Mouse (Mus musculus): Measurements from ENCODE around the gene Tceanc.

The Tceanc gene

DNA sequence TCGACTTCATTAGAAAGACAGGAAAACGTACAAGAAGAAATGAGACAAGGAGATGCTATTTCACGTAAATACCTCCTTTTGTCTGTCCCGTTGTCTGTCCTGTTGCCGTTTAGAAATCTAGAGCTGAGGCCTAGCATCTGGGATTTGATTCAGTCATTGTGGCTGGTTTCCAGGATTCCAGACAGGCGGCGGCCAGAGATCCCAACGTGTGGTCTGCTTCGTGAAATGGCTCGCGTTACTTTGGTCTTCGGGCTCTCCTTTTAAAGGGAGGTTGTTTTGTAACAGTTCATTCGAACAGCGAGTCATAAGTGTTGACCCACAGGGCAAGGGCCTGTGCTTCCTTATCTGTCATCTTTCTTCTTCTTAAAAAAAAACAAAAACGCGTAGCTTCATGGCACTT is at the start of gene Tceanc:
Gene Tceanc, minus strand, starts transcription at position 223 of the 400 bp plus-strand sequence.
- DNase-seq (ENCODE audit: low spot score) = no peak

DNA sequence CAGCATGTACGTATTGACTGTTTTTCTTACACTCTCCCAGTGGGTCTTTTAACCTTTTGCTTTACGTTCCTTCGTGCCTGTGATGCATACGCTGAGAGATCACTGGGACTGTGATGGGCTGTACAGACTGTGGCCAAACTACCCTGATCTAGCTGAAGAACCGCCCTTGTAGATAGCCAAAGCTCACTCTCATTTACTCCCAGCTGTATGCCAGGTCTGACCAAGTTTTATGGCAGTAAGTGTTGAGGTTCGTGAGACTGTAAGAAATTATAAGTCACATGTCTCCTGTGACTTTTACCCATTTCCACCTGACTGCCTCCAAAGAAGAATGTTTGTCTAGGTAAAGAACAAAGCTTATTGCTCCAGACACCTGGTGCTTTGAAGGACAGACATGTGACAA is 47.6 kb upstream of the Tceanc start:
- no peak for DNase-seq (ENCODE audit: low spot score)

- no peak for DNase-seq (ENCODE audit: low spot score)
These were observed 47.0 kb upstream of the Tceanc start for GRCm38 (mm10) chrX:166565401-166565800.

GRCm38 (mm10) chrX:166564900-166565299 is 46.5 kb upstream of the Tceanc start:
- no peak for DNase-seq (ENCODE audit: low spot score)

DNA sequence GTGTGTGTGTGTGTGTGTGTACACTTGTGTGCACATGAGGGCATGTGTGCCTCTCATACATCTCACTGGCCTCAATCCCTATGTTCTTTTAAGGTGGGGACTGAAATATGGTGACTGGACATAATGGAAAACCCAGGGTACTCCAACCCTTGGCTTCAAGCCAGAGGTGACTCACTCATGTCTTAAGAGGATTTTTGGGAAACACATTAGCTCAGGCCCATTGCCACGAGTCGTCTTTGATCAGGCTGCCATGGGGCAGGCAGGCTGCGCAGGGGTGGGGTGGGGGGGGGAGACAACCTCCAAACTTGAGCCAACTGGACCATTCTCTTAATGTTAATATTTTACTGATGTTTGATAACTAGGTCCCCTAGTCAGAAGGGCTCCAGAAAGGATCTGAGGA is 41.0 kb upstream of the Tceanc start:
- DNase-seq (ENCODE audit: low spot score) = no peak

DNA sequence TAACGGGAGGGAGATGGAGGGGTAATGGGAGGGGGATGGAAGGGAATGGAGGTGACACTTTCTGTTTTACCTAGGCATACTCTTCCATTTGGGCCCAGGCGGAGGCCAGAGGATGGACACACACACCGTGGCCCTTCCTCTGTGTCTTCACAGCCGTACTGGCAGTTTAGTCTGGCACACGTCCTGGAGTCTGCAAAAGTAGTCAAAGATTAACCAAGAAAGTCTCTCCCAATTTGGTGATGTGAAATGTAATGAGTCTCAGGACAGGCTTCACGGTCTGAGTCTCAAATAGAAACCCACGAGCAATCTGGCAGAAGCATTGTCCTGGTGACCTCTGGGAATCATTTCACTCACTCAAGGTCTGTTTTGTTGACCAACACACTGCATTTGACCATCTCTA is 34.0 kb upstream of the Tceanc start:
- no peak for DNase-seq (ENCODE audit: low spot score)

DNA sequence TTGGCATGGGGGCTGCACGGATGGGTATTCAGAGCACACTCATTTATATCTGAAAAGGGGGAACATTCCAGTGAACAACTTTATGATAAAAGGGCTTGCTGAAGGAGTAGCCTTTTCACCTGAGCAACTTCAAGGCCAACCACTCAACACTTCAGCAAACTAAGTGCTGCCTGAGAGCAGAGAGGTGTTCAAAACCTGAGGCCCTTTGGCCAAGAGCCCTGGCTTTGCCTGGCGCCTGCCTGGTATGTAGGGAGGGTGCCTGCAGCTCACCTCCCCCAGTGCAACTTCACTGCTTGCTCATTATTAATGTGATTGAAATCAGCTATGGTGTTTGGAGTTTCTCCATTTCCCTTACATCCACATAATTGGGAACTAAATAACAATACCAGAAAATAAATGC is 28.1 kb upstream of the Tceanc start:
- no peak for DNase-seq (ENCODE audit: low spot score)

- DNase-seq (ENCODE audit: low spot score) = no peak
These were observed 16.8 kb upstream of the Tceanc start for GRCm38 (mm10) chrX:166535138-166535537.

DNA sequence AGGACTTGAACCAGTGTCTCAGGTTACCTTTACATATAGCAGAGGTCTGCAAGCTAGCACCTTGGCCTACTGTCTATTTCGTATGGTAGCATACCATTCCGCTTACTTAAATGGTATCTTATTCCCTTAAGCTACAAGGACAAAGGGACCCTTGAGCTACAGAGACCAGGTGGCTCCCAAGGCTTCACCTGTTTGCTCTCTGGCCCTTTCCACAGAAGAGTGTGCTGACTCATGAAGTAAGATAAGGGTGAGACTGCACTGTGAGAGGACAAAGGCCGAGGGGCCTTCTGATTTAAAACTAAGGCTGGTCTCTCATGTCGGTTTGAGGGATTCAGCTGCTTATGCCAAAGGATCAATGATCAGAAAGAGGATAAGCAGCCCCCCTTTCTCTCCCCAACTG is 15.1 kb upstream of the Tceanc start:
- no peak for DNase-seq (ENCODE audit: low spot score)

GRCm38 (mm10) chrX:166531671-166532070 is 13.3 kb upstream of the Tceanc start:
- DNase-seq (ENCODE audit: low spot score) = no peak

DNA sequence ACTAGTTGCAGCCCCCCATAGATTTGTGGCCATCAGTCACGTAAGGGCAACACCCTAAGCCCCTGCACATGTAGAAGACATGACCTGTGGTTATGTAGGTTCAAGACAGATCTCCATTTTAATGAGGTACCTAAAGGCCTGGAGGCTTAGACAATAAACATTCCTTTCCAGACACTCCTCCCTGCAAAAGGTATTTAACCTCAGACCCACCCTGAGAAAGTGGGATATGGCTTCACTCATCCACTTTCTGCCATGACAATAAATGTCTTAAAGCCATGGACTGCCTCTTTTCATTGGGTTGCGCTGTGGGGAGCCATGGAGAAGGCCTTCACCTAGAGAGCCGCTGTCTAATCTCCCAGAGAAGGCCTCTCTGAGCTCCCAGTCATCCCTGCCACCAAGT is 9.8 kb upstream of the Tceanc start:
- no peak for DNase-seq (ENCODE audit: low spot score)

GRCm38 (mm10) chrX:166525637-166526315 is 7.4 kb upstream of the Tceanc start:
- no peak for DNase-seq (ENCODE audit: low spot score)

GRCm38 (mm10) chrX:166520782-166521181 is 2.4 kb upstream of the Tceanc start:
- no peak for DNase-seq (ENCODE audit: low spot score)

DNA sequence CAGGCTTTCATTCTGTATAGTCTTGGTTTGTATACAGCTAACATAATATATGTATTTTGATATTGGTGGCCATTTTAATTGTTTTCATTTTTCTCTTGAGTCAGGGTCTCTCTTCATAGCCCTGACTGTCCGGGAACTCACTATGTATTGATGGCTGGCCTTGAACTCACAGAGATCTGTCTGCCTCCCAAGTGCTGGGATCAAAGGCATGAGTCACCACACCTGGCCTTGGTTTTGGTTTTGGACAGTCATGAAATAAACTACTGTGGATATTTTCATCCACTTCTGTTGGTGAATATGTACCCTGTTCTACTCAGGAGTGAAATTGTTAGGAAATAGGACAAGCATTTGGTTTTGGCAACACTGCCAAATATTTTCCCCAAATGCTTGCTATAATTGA is 1.7 kb downstream of the Tceanc start:
- no peak for DNase-seq (ENCODE audit: low spot score)

- DNase-seq (ENCODE audit: low spot score) = no peak
These were observed 2.4 kb downstream of the Tceanc start for GRCm38 (mm10) chrX:166515923-166516322.

GRCm38 (mm10) chrX:166514035-166514434 is 4.3 kb downstream of the Tceanc start:
- peak; percentile 2 for DNase-seq (ENCODE audit: low spot score)

DNA sequence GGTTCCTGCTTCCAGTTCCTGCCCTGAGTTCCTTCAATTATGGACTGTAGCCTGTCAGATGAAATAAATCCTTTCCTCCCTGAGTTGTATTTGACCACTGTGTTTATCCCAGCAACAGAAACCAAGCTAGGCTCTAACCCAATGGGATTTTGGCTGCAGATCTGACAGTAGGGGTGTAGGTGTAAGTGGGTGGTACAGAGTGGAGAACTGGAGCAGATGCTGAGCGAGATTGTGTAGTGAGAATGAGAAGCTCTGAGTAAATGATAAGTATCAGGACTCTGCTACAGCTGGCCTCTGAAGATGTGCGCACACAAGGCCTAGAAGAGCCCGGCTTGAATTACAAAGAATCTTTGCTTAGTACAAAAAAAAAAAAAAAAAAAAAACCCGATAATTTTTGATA is 6.3 kb downstream of the Tceanc start:
- DNase-seq (ENCODE audit: low spot score) = no peak

- DNase-seq (ENCODE audit: low spot score) = no peak
These were observed 7.3 kb downstream of the Tceanc start for GRCm38 (mm10) chrX:166511107-166511506.

GRCm38 (mm10) chrX:166509761-166510738 is 8.3 kb downstream of the Tceanc start:
- DNase-seq (ENCODE audit: low spot score) = peak; percentile 84

DNA sequence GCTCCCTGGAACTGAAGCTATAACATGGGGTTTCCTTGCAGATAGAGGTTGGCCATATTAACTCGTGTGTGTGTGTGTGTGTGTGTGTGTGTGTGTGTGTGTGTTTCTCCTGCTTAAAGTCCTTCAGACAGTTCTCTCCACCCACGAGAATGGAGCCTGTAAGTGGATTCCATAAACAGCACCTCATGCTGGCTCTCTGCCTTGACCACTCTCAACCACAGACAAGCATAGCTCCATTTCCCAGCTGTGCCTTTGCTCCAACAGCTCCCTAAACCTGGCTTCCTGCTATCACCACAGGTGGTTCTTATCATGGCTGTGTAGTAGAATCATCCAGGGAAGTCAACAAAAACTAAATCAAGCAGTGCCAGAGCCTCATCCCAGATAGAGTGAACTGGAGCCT is 13.9 kb downstream of the Tceanc start:
- DNase-seq (ENCODE audit: low spot score) = no peak

GRCm38 (mm10) chrX:166499496-166500190 is 18.7 kb downstream of the Tceanc start:
- DNase-seq (ENCODE audit: low spot score) = no peak

DNA sequence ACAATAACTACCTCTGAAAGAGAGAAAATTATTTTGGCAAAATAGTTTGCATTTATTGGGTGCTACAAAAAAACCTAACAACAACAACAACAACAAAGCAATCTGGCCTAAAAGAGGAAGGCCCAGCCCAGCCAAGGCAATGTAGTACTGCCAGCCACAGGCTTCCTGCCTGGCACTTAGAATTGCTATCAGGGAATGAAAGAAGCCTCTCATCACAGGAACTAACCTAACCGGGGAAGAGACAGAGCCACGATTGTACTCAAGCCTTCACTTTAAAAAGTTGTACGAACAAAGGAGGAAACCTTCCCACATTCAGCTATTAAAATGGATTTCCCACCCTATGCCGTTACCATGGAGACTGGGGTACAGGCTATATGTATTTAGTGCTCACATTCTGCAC is 20.6 kb downstream of the Tceanc start:
- DNase-seq (ENCODE audit: low spot score) = no peak

- no peak for DNase-seq (ENCODE audit: low spot score)
These were observed 23.3 kb downstream of the Tceanc start for GRCm38 (mm10) chrX:166495052-166495451.

Measured in spleen, adult 12 weeks (tissue).